Mouse (Mus musculus): ENCODE data around the gene Tmem247. TPM values are rescaled to one million over a fixed set of nuclear protein-coding genes. Genes with fewer than 3 reads are reported as not detected.

Tmem247 gene
- polyA plus RNA-seq, 1 experiment from 2014 or later = not detected

DNA sequence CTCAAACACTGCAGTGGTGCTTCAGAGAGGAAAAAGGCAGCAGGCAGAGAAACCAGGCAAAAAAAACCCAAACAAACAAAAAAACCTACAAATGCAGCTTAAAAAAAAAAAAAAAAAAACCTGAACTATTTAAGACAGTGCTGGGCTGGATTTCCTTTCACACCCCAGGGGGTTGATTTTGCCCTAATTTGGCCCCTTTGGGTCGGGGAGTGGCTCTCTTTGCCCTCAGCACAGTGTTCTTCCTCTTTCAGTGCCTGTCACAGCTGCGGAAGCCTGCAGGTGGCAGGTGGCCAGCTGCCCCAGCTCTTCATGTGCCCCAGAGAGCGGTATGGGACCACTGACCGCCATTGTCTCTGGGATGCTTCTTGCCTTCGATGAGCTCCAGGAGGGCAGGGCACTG lies 52.4 kb downstream of the Tmem247 start:
- ATAC-seq (no peak), DNase-seq (ENCODE audit: low read depth, low spot score) (no peak)
- ChIA-PET POLR2A (no interaction called here), CTCF (no interaction called here)
- H3K27me3 ChIP-seq = no peaks in the 10 kb centered on the region
- in situ Hi-C loops (cut with MboI; ENCODE audit: low pct_unique_long_range_greater_than_20kb) = no loop called here
- TF ChIP-seq CTCF (IDR thresholded peaks at IDR 0.05) = no peak

DNA sequence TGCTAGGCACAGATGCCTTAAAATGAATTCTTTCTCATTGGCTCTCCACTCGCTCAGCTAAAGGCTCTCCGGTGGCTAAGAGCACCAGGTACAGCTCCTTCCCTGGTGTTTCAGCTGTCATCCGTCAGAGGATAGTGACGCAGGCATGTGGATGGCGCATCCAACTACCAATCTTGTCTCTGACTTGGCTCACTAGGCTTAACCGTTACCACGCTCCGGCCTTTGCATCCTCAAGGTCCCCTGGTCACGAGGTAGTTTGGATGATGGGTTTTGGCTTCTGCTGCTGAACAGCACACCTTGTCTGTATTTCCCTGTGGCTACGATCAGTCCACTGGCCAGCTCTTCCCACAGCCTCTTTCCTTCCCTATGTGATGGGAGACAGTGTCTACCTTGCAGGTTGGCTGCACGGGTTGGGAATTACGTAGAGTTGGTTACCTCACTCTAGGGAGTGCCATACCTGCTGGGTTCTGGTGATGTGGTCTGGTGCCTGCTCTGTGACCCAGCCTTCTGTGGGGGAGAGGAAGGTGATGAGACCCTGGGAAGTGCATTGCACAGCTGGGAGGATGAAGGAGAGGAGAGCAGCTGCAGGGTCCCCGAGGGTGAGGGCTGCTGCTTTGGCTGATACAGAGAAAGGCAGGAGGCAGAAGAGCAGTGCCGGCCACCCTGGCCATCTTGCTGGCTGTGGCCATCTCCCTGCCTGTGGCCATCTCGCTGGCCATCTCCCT lies 53.0 kb downstream of the Tmem247 start:
- ChIA-PET POLR2A (no interaction called here), CTCF (no interaction called here)
- no peaks in the 10 kb centered on the region for H3K27me3 ChIP-seq
- no peak for TF ChIP-seq CTCF (IDR thresholded peaks at IDR 0.05)
- in situ Hi-C loops (cut with MboI; ENCODE audit: low pct_unique_long_range_greater_than_20kb) = no loop called here
- DNase-seq (ENCODE audit: low read depth, low spot score) (no peak), ATAC-seq (no peak)

DNA sequence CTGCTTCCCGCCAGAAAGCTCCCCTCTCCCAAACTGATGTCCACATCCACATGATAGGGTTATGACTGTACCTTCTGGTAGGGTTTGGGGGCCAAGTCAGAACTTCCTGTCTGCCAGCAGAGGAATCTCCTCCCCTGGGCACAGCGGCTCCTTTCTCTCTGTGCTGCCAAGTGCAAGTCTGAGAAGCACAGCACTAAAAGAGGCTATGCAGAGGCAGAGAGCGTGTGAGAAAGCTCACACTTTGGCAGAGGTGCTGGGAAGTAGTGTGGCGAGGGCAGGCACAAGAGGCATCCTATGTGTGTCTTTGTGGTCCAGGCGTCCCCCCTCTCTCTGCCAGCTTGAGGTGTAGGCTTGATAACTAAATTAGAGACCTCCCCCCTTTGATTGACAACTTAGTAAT lies 53.9 kb downstream of the Tmem247 start:
- ATAC-seq (no peak), DNase-seq (ENCODE audit: low read depth, low spot score) (no peak)
- in situ Hi-C loops (cut with MboI; ENCODE audit: low pct_unique_long_range_greater_than_20kb) = no loop called here
- ChIA-PET CTCF (no interaction called here), POLR2A (no interaction called here)
- no peak for TF ChIP-seq CTCF (IDR thresholded peaks at IDR 0.05)
- no peaks in the 10 kb centered on the region for H3K27me3 ChIP-seq

DNA sequence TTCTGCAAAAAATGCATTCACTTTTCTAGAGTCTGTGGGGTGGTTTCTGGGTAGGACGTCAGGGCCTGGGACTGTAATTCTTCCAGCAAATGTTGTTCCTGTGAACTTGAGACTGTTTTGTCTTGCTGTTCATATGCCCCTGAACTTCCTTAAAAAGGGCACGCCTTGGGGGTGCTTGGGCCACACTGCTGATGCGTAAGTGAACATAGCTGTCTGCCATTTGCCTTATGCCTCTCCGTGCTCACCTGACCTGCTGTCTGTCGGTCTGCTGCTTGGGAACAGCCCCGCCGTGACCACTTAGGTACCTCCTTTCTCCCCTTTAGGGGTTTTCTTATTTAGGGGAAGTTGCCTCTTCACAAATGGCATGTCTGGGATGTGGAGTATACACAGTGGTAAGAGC lies 54.7 kb downstream of the Tmem247 start:
- TF ChIP-seq CTCF (IDR thresholded peaks at IDR 0.05) = no peak

More for the DNA sequence above, 54.7 kb downstream of the Tmem247 start:
- CTCF ChIA-PET = interaction anchor here (1.4 to 1.8 kb wide), 2 partner anchors 14 to 20 kb away, joined by 3 to 5 read pairs; no protein-coding TSS in a partner anchor
- POLR2A ChIA-PET = no interaction called here
- in situ Hi-C loops (cut with MboI; ENCODE audit: low pct_unique_long_range_greater_than_20kb) = no loop called here
- DNase-seq (ENCODE audit: low read depth, low spot score) = no peak
- ATAC-seq = no peak
- H3K27me3 ChIP-seq = no peaks in the 10 kb centered on the region

Other genes with a start within 250 kb of the Tmem247 start
- 2.8 TPM for gene Epas1, start 163.6 kb upstream of the Tmem247 start, polyA plus RNA-seq (2021)
- not detected for gene Atp6v1e2, start 30.5 kb downstream of the Tmem247 start, polyA plus RNA-seq (2021)
- gene Rhoq, start 45.7 kb downstream of the Tmem247 start, polyA plus RNA-seq (2021) = 76.8 TPM
- gene Pigf, start 108.1 kb downstream of the Tmem247 start, polyA plus RNA-seq (2021) = 31.9 TPM
- 67.3 TPM for gene Cript, start 108.2 kb downstream of the Tmem247 start, polyA plus RNA-seq (2021)
- gene Socs5, start 190.3 kb downstream of the Tmem247 start, polyA plus RNA-seq (2021) = 39.1 TPM

All from Patski (cell line).